Mouse (Mus musculus) c-Kit-positive CD71-positive TER-119-positive erythroid progenitor cells, embryonic 14.5 days (primary cell): Measurements from ENCODE around the gene Klf12.

Source experiments
- DNase-seq: peaks from one replicate; pipeline ENCODE4 v3.0.0-alpha.2; 2013; ENCODE audit warnings: low spot score

The Klf12 gene

GRCm38 (mm10) chr14:100041823-100042222 is 242.7 kb downstream of the Klf12 start:
- no peak for DNase-seq

- DNase-seq: no peak
Measured at GRCm38 (mm10) chr14:100026671-100027070, 257.8 kb downstream of the Klf12 start.

GRCm38 (mm10) chr14:100017219-100017618 is 267.3 kb downstream of the Klf12 start:
- DNase-seq: no peak

GRCm38 (mm10) chr14:100010525-100010924 is 274.0 kb downstream of the Klf12 start:
- no peak for DNase-seq

- DNase-seq: peak; percentile 12
Measured at GRCm38 (mm10) chr14:100009790-100010382, 274.6 kb downstream of the Klf12 start.

GRCm38 (mm10) chr14:99983510-99983909 is 301.0 kb downstream of the Klf12 start:
- DNase-seq: no peak

- no peak for DNase-seq
Measured at GRCm38 (mm10) chr14:99981209-99981608, 303.3 kb downstream of the Klf12 start.

GRCm38 (mm10) chr14:99967920-99968319 is 316.6 kb downstream of the Klf12 start:
- DNase-seq: no peak

- no peak for DNase-seq
Measured at GRCm38 (mm10) chr14:99960500-99961229, 323.8 kb downstream of the Klf12 start.

GRCm38 (mm10) chr14:99955133-99955532 is 329.3 kb downstream of the Klf12 start:
- DNase-seq: no peak

- DNase-seq: no peak
Measured at GRCm38 (mm10) chr14:99944221-99945108, 340.0 kb downstream of the Klf12 start.

GRCm38 (mm10) chr14:99943156-99943555 is 341.3 kb downstream of the Klf12 start:
- DNase-seq: no peak

GRCm38 (mm10) chr14:99933456-99933855 is 351.0 kb downstream of the Klf12 start:
- DNase-seq: no peak

GRCm38 (mm10) chr14:99931879-99932278 is 352.6 kb downstream of the Klf12 start:
- DNase-seq: peak; percentile 26

GRCm38 (mm10) chr14:99911912-99912311 is 372.6 kb downstream of the Klf12 start:
- DNase-seq: no peak

GRCm38 (mm10) chr14:99910876-99911275 is 373.6 kb downstream of the Klf12 start:
- no peak for DNase-seq

GRCm38 (mm10) chr14:99900902-99901301 is 383.6 kb downstream of the Klf12 start:
- no peak for DNase-seq

- no peak for DNase-seq
Measured at GRCm38 (mm10) chr14:99898861-99899260, 385.6 kb downstream of the Klf12 start.

- peak; percentile 40 for DNase-seq
Measured at GRCm38 (mm10) chr14:99894708-99895383, 389.6 kb downstream of the Klf12 start.

- DNase-seq: no peak
Measured at GRCm38 (mm10) chr14:99894062-99894461, 390.4 kb downstream of the Klf12 start.

- no peak for DNase-seq
Measured at GRCm38 (mm10) chr14:99886503-99886902, 398.0 kb downstream of the Klf12 start.

GRCm38 (mm10) chr14:99885562-99885961 is 398.9 kb downstream of the Klf12 start:
- DNase-seq: no peak
